Mouse (Mus musculus) kidney, embryonic 16.5 days (tissue): ENCODE data around the gene Kdelr3. TPM values are rescaled to one million over a fixed set of nuclear protein-coding genes. Genes with fewer than 3 reads are reported as not detected.

Experiments
- ATAC-seq: fragments of 200-750 bp; cut with Nextera tagmentation; 2 replicates; pipeline ENCODE4 v1.8.0; 2017; ENCODE audit warnings: moderate TSS enrichment; ENCODE audit not compliant: low FRiP score, low TSS enrichment
- H3K27ac ChIP-seq: fragments of 300-500 bp; sonication (generic); 2 replicates; pipeline ENCODE4 v1.5.1; 2014; ENCODE audit warnings: low read length
- H3K27me3 ChIP-seq: fragments of 300-500 bp; sonication (generic); 2 replicates; pipeline ENCODE4 v1.6.1; 2014; ENCODE audit warnings: low read length, control low read depth, mixed read lengths; ENCODE audit not compliant: insufficient read depth
- H3K36me3 ChIP-seq: fragments of 300-500 bp; sonication (generic); 2 replicates; pipeline ENCODE4 v1.6.1; 2014; ENCODE audit warnings: low read length, control low read depth, mixed read lengths; ENCODE audit not compliant: insufficient read depth
- H3K4me1 ChIP-seq: fragments of 300-500 bp; sonication (generic); 2 replicates; pipeline ENCODE4 v1.6.1; 2014; ENCODE audit warnings: low read length, control low read depth, mixed read lengths; ENCODE audit not compliant: insufficient read depth
- H3K4me2 ChIP-seq: fragments of 300-500 bp; sonication (generic); replicated peaks from 2 replicates; pipeline ENCODE4 v1.6.1; 2014; ENCODE audit warnings: low read depth, low read length
- H3K4me3 ChIP-seq: fragments of 300-500 bp; sonication (generic); 2 replicates; pipeline ENCODE4 v1.5.1; 2014; ENCODE audit warnings: mild to moderate bottlenecking, low read length
- H3K9ac ChIP-seq: fragments of 300-500 bp; sonication (generic); replicated peaks from 2 replicates; pipeline ENCODE4 v1.6.1; 2014; ENCODE audit warnings: low read length
- H3K9me3 ChIP-seq: fragments of 300-500 bp; sonication (generic); 2 replicates; pipeline ENCODE4 v1.6.1; 2016; ENCODE audit warnings: low read length, control low read depth
- WGBS: fragments of 180-500 bp; shearing (Covaris S2); extraction: QIAGEN DNeasy Blood & Tissue Kit; methylation state at CpG from one replicate; pipeline ENCODE4 v1.1.7; 2014; 5-methylcytosine and 5-hydroxymethylcytosine counted together
- polyA plus RNA-seq: library from polyadenylated mRNA; unstranded; fragments of >200 nt; fragmentation: Nextera tagmentation; extraction: Ambion mirVana; gene quantifications from 2 replicates; pipeline ENCODE4 v1.2.1, GENCODE M21; 2015

Kdelr3 gene
- 66.2 and 72.9 TPM in 2 replicates for polyA plus RNA-seq

GRCm38 (mm10) chr15:79516171-79517096 lies at the start of gene Kdelr3:
TSS of gene Kdelr3 (plus strand) at chr15:79516411.
- 1% methylated on average over 70 of the region's 71 CpGs for WGBS
- Histone ChIP-seq H3K9me3 (no peaks in the 10 kb centered on the region), H3K4me1 (peaks cover 46% of the 10 kb centered on the region), H3K36me3 (no peaks in the 10 kb centered on the region), H3K27ac (no peak within 1 kb of the TSS), H3K4me3 (peak within 1 kb of the TSS; percentile 68), H3K4me2 (peak within 1 kb of the TSS; percentile 65), H3K9ac (peak within 1 kb of the TSS; percentile 70), H3K27me3 (peaks cover 34% of the 10 kb centered on the region)
- ATAC-seq: peak; percentile 58

GRCm38 (mm10) chr15:79466601-79467286 lies 49.5 kb upstream of the Kdelr3 start:
- H3K9me3 ChIP-seq: no peaks in the 10 kb centered on the region
- peaks cover 7% of the 10 kb centered on the region for H3K27me3 ChIP-seq
- no peaks in the 10 kb centered on the region for H3K36me3 ChIP-seq
- no peak overlapping the region for H3K4me2 ChIP-seq
- H3K9ac ChIP-seq: 0 out of 2 replicates have a peak overlapping the region, but pooled peaks have one; percentile 4
- H3K27ac ChIP-seq: no peak overlapping the region
- no peak overlapping the region for H3K4me3 ChIP-seq
- ATAC-seq: peak; percentile 78
- peaks cover 7% of the 10 kb centered on the region; the same call in 1 of the 2 replicates for H3K4me1 ChIP-seq
- WGBS: 6% methylated on average over 18 of the region's 18 CpGs

- 70% methylated on average over 5 of the region's 5 CpGs for WGBS
- peaks cover 3% of the 10 kb centered on the region; the same call in 1 of the 2 replicates for H3K9me3 ChIP-seq
- H3K9ac ChIP-seq: no peak overlapping the region
- no peak overlapping the region for H3K27ac ChIP-seq
- H3K36me3 ChIP-seq: no peaks in the 10 kb centered on the region
- H3K4me3 ChIP-seq: no peak overlapping the region
- no peak overlapping the region for H3K4me2 ChIP-seq
- peaks cover 7% of the 10 kb centered on the region; the same call in 1 of the 2 replicates for H3K4me1 ChIP-seq
- no peak for ATAC-seq
- no peaks in the 10 kb centered on the region for H3K27me3 ChIP-seq
Observed at GRCm38 (mm10) chr15:79469577-79469976, 46.6 kb upstream of the Kdelr3 start.

GRCm38 (mm10) chr15:79470583-79470982 lies 45.6 kb upstream of the Kdelr3 start:
- Histone ChIP-seq H3K4me3 (peak overlapping the region; percentile 36), H3K27me3 (no peaks in the 10 kb centered on the region), H3K9me3 (peaks cover 3% of the 10 kb centered on the region; the same call in 1 of the 2 replicates), H3K36me3 (no peaks in the 10 kb centered on the region), H3K27ac (no peak overlapping the region), H3K4me1 (peaks cover 7% of the 10 kb centered on the region; the same call in 1 of the 2 replicates), H3K9ac (no peak overlapping the region), H3K4me2 (peak overlapping the region; percentile 47)
- WGBS: 25% methylated on average over 17 of the region's 17 CpGs
- ATAC-seq: no peak

GRCm38 (mm10) chr15:79471095-79471494 lies 45.1 kb upstream of the Kdelr3 start:
- H3K4me3 ChIP-seq: peak overlapping the region; percentile 36
- no peaks in the 10 kb centered on the region for H3K36me3 ChIP-seq
- H3K4me2 ChIP-seq: peak overlapping the region; percentile 47
- no peaks in the 10 kb centered on the region for H3K27me3 ChIP-seq
- H3K27ac ChIP-seq: no peak overlapping the region
- H3K9ac ChIP-seq: no peak overlapping the region
- peaks cover 3% of the 10 kb centered on the region; the same call in 1 of the 2 replicates for H3K9me3 ChIP-seq
- H3K4me1 ChIP-seq: peaks cover 7% of the 10 kb centered on the region; the same call in 1 of the 2 replicates
- 54% methylated on average over 10 of the region's 10 CpGs for WGBS
- ATAC-seq: no peak

- H3K4me2 ChIP-seq: no peak overlapping the region
- no peaks in the 10 kb centered on the region for H3K27me3 ChIP-seq
- H3K9ac ChIP-seq: no peak overlapping the region
- WGBS: 89% methylated on average over 5 of the region's 5 CpGs
- H3K4me3 ChIP-seq: no peak overlapping the region
- peaks cover 3% of the 10 kb centered on the region; the same call in 1 of the 2 replicates for H3K9me3 ChIP-seq
- no peak for ATAC-seq
- H3K36me3 ChIP-seq: no peaks in the 10 kb centered on the region
- peaks cover 4% of the 10 kb centered on the region; the same call in 1 of the 2 replicates for H3K4me1 ChIP-seq
- H3K27ac ChIP-seq: no peak overlapping the region
Observed at GRCm38 (mm10) chr15:79473042-79473441, 43.2 kb upstream of the Kdelr3 start.

GRCm38 (mm10) chr15:79473638-79474355 lies 42.4 kb upstream of the Kdelr3 start:
- no peaks in the 10 kb centered on the region for H3K27me3 ChIP-seq
- H3K9ac ChIP-seq: no peak overlapping the region
- peaks cover 4% of the 10 kb centered on the region; the same call in 1 of the 2 replicates for H3K4me1 ChIP-seq
- no peak overlapping the region for H3K4me2 ChIP-seq
- no peaks in the 10 kb centered on the region for H3K36me3 ChIP-seq
- 61% methylated on average over 12 of the region's 12 CpGs for WGBS
- no peak for ATAC-seq
- H3K9me3 ChIP-seq: peaks cover 3% of the 10 kb centered on the region; the same call in 1 of the 2 replicates
- no peak overlapping the region for H3K4me3 ChIP-seq
- no peak overlapping the region for H3K27ac ChIP-seq

GRCm38 (mm10) chr15:79477227-79477626 lies 39.0 kb upstream of the Kdelr3 start:
- no peaks in the 10 kb centered on the region for H3K27me3 ChIP-seq

GRCm38 (mm10) chr15:79481181-79481688 lies 35.0 kb upstream of the Kdelr3 start:
- Histone ChIP-seq H3K9me3 (no peaks in the 10 kb centered on the region), H3K9ac (no peak overlapping the region), H3K4me2 (peak overlapping the region; percentile 35), H3K27ac (no peak overlapping the region), H3K4me3 (0 out of 2 replicates have a peak overlapping the region, but pooled peaks have one; percentile 5), H3K27me3 (no peaks in the 10 kb centered on the region), H3K36me3 (no peaks in the 10 kb centered on the region), H3K4me1 (no peaks in the 10 kb centered on the region)
- peak; percentile 57; the same call in 1 of the 2 replicates for ATAC-seq
- 5% methylated on average over 15 of the region's 15 CpGs for WGBS

More at GRCm38 (mm10) chr15:79477227-79477626, 39.0 kb upstream of the Kdelr3 start:
- Histone ChIP-seq H3K4me3 (no peak overlapping the region), H3K27ac (no peak overlapping the region), H3K9ac (no peak overlapping the region), H3K4me2 (no peak overlapping the region), H3K4me1 (no peaks in the 10 kb centered on the region), H3K36me3 (no peaks in the 10 kb centered on the region), H3K9me3 (peaks cover 3% of the 10 kb centered on the region; the same call in 1 of the 2 replicates)
- WGBS: 46% methylated on average over 6 of the region's 6 CpGs
- no peak for ATAC-seq
